Mouse (Mus musculus) heart, embryonic 15.5 days (tissue): ENCODE results near the gene Dedd. TPM values are rescaled to one million over a fixed set of nuclear protein-coding genes. Genes with fewer than 3 reads are reported as not detected.

Experiments
- ATAC-seq: fragments of 200-750 bp; cut with Nextera tagmentation; replicated peaks from 2 replicates; pipeline ENCODE4 v1.8.0; 2017; ENCODE audit warnings: low read depth, moderate TSS enrichment; ENCODE audit not compliant: insufficient number of reproducible peaks, insufficient read depth, low FRiP score
- H3K27ac ChIP-seq: fragments of 300-500 bp; sonication (generic); 2 replicates; pipeline ENCODE4 v1.5.1; 2015; ENCODE audit warnings: mild to moderate bottlenecking, inconsistent platforms
- H3K27me3 ChIP-seq: fragments of 300-500 bp; sonication (generic); 2 replicates; pipeline ENCODE4 v1.6.1; 2015; ENCODE audit warnings: inconsistent platforms
- H3K36me3 ChIP-seq: fragments of 300-500 bp; sonication (generic); 2 replicates; pipeline ENCODE4 v1.6.1; 2015; ENCODE audit warnings: mild to moderate bottlenecking, inconsistent platforms
- H3K4me1 ChIP-seq: fragments of 300-500 bp; sonication (generic); replicated peaks from 2 replicates; pipeline ENCODE4 v1.6.1; 2015; ENCODE audit warnings: inconsistent platforms
- H3K4me2 ChIP-seq: fragments of 300-500 bp; sonication (generic); 2 replicates; pipeline ENCODE4 v1.6.1; 2015; ENCODE audit warnings: inconsistent platforms, mild to moderate bottlenecking, moderate library complexity
- H3K4me3 ChIP-seq: fragments of 300-500 bp; sonication (generic); 2 replicates; pipeline ENCODE4 v1.5.1; 2015; ENCODE audit warnings: mild to moderate bottlenecking, inconsistent platforms
- H3K9ac ChIP-seq: fragments of 300-500 bp; sonication (generic); 2 replicates; pipeline ENCODE4 v1.6.1; 2015; ENCODE audit warnings: mild to moderate bottlenecking, inconsistent platforms
- H3K9me3 ChIP-seq: fragments of 300-500 bp; sonication (generic); replicated peaks from 2 replicates; pipeline ENCODE4 v1.6.1; 2016; ENCODE audit warnings: inconsistent platforms
- WGBS: fragments of 180-500 bp; shearing (Covaris S2); methylation state at CpG from one replicate; pipeline ENCODE4 v1.1.7; 2015; ENCODE audit warnings: mixed read lengths; 5-methylcytosine and 5-hydroxymethylcytosine counted together
- polyA plus RNA-seq: library from polyadenylated mRNA; unstranded; fragments of >200 nt; fragmentation: Nextera tagmentation; extraction: Ambion mirVana; gene quantifications from 2 replicates; pipeline ENCODE4 v1.2.1, GENCODE M21; 2015

Dedd gene
- polyA plus RNA-seq, 1 experiment from 2014 or later: 33.9 TPM

- ATAC-seq: no peak
- no peak overlapping the region for H3K9ac ChIP-seq
- WGBS: 66% methylated on average over 9 of the region's 9 CpGs
Measured at GRCm38 (mm10) chr1:171385171-171385570, 56.2 kb downstream of the Dedd start.

GRCm38 (mm10) chr1:171387099-171387498 lies 58.2 kb downstream of the Dedd start:
- no peaks in the 10 kb centered on the region for H3K36me3 ChIP-seq
- no peaks in the 10 kb centered on the region for H3K9me3 ChIP-seq
- peaks cover 3% of the 10 kb centered on the region; the same call in 1 of the 2 replicates for H3K4me1 ChIP-seq
- peak overlapping the region; percentile 54 for H3K4me2 ChIP-seq
- no peak for ATAC-seq
- H3K9ac ChIP-seq: no peak overlapping the region
- H3K27me3 ChIP-seq: no peaks in the 10 kb centered on the region
- WGBS: 19% methylated on average over 6 of the region's 6 CpGs
- no peak overlapping the region for H3K27ac ChIP-seq
- peak overlapping the region; percentile 22; the same call in 1 of the 2 replicates for H3K4me3 ChIP-seq

More at GRCm38 (mm10) chr1:171385171-171385570, 56.2 kb downstream of the Dedd start:
- H3K4me3 ChIP-seq: no peak overlapping the region
- H3K9me3 ChIP-seq: no peaks in the 10 kb centered on the region
- no peaks in the 10 kb centered on the region for H3K36me3 ChIP-seq
- H3K27ac ChIP-seq: no peak overlapping the region
- peaks cover 3% of the 10 kb centered on the region; the same call in 1 of the 2 replicates for H3K4me1 ChIP-seq
- peaks cover 13% of the 10 kb centered on the region; the same call in 1 of the 2 replicates for H3K27me3 ChIP-seq
- H3K4me2 ChIP-seq: no peak overlapping the region

- H3K36me3 ChIP-seq: no peaks in the 10 kb centered on the region
- H3K27me3 ChIP-seq: no peaks in the 10 kb centered on the region
- H3K9ac ChIP-seq: no peak within 1 kb of the TSS; the same call in 1 of the 2 replicates
- H3K4me3 ChIP-seq: peak within 1 kb of the TSS; percentile 33
- H3K9me3 ChIP-seq: no peaks in the 10 kb centered on the region
- WGBS: 65% methylated on average over 15 of the region's 15 CpGs
- peaks cover 3% of the 10 kb centered on the region; the same call in 1 of the 2 replicates for H3K4me1 ChIP-seq
- no peak within 1 kb of the TSS for H3K27ac ChIP-seq
- peak within 1 kb of the TSS; percentile 10; the same call in 1 of the 2 replicates for H3K4me2 ChIP-seq
- ATAC-seq: no peak; the same call in 1 of the 2 replicates
Measured at GRCm38 (mm10) chr1:171388376-171389102, 59.6 kb downstream of the Dedd start, which contains the start of gene Arhgap30. Gene Arhgap30 (plus strand): TSS chr1:171388954.

GRCm38 (mm10) chr1:171390101-171390500 lies 61.2 kb downstream of the Dedd start:
- Histone ChIP-seq H3K9me3 (no peaks in the 10 kb centered on the region), H3K9ac (no peak overlapping the region), H3K4me3 (peak overlapping the region; percentile 33; the same call in 1 of the 2 replicates), H3K27ac (no peak overlapping the region), H3K27me3 (no peaks in the 10 kb centered on the region), H3K4me1 (peaks cover 3% of the 10 kb centered on the region; the same call in 1 of the 2 replicates), H3K4me2 (no peak overlapping the region; the same call in 1 of the 2 replicates), H3K36me3 (no peaks in the 10 kb centered on the region)
- ATAC-seq: no peak
- 74% methylated on average over 4 of the region's 4 CpGs for WGBS

Other genes starting within 250 kb of the Dedd start
- 2.7 and 3.5 TPM in 2 replicates for gene Cfap126, start 215.2 kb upstream of the Dedd start, polyA plus RNA-seq
- 525 and 563 TPM in 2 replicates for gene Sdhc, start 178.5 kb upstream of the Dedd start, polyA plus RNA-seq
- 0.63 and 1.7 TPM in 2 replicates for gene Mpz, start 178.4 kb upstream of the Dedd start, polyA plus RNA-seq
- 43.0 and 46.4 TPM in 2 replicates for gene Pcp4l1, start 132.9 kb upstream of the Dedd start, polyA plus RNA-seq
- 0.33 and 0.35 TPM in 2 replicates for gene Nr1i3, start 115.2 kb upstream of the Dedd start, polyA plus RNA-seq
- gene Tomm40l, start 106.6 kb upstream of the Dedd start, polyA plus RNA-seq: 55.6 and 57.9 TPM in 2 replicates
- 9.2 and 43.9 TPM in 2 replicates for gene Apoa2, start 104.1 kb upstream of the Dedd start, polyA plus RNA-seq
- 28.0 and 44.6 TPM in 2 replicates for gene Fcer1g, start 94.8 kb upstream of the Dedd start, polyA plus RNA-seq
- gene Adamts4, start 78.7 kb upstream of the Dedd start, polyA plus RNA-seq: 5.2 and 6.0 TPM in 2 replicates
- 514 and 535 TPM in 2 replicates for gene Ndufs2, start 77.8 kb upstream of the Dedd start, polyA plus RNA-seq
- 44.4 and 56.4 TPM in 2 replicates for gene B4galt3, start 58.8 kb upstream of the Dedd start, polyA plus RNA-seq
- 32.7 and 47.2 TPM in 2 replicates for gene Ppox, start 48.0 kb upstream of the Dedd start, polyA plus RNA-seq
- gene Usp21, start 41.2 kb upstream of the Dedd start, polyA plus RNA-seq: 44.9 and 55.6 TPM in 2 replicates
- gene Ufc1, start 34.1 kb upstream of the Dedd start, polyA plus RNA-seq: 83.6 and 85.0 TPM in 2 replicates
- 31.2 and 33.2 TPM in 2 replicates for gene Nit1, start 16.5 kb downstream of the Dedd start, polyA plus RNA-seq
- 77.2 and 91.0 TPM in 2 replicates for gene Pfdn2, start 16.5 kb downstream of the Dedd start, polyA plus RNA-seq
- gene Klhdc9, start 31.7 kb downstream of the Dedd start, polyA plus RNA-seq: 0.63 and 0.75 TPM in 2 replicates
- 0.26 and 1.2 TPM in 2 replicates for gene Nectin4, start 41.0 kb downstream of the Dedd start, polyA plus RNA-seq
- gene Arhgap30, start 59.8 kb downstream of the Dedd start, polyA plus RNA-seq: 1.00 and 5.3 TPM in 2 replicates
- gene Usf1, start 82.2 kb downstream of the Dedd start, polyA plus RNA-seq: 48.7 and 57.5 TPM in 2 replicates
- gene Tstd1, start 89.7 kb downstream of the Dedd start, polyA plus RNA-seq: 2.7 and 3.1 TPM in 2 replicates
- gene F11r, start 108.4 kb downstream of the Dedd start, polyA plus RNA-seq: 63.5 and 66.2 TPM in 2 replicates
- gene Alyref2, start 174.3 kb downstream of the Dedd start, polyA plus RNA-seq: 15.4 and 17.4 TPM in 2 replicates
- not detected in 2 replicates for gene Itln1, start 206.1 kb downstream of the Dedd start, polyA plus RNA-seq
- gene Cd244a, start 230.0 kb downstream of the Dedd start, polyA plus RNA-seq: 0.34 and 1.4 TPM in 2 replicates